Mouse (Mus musculus) small intestine, adult 2 months (tissue): ENCODE data around the gene Plcd4.

Source experiments
- CTCF ChIP-seq: fragments of 200-500 bp; IDR thresholded peaks from 2 replicates; pipeline ENCODE4 v1.5.1; 2012; ENCODE audit warnings: low read depth, mild to moderate bottlenecking, control low read depth, inconsistent platforms, low read length, moderate library complexity, mixed read lengths; ENCODE audit not compliant: insufficient replicate concordance, insufficient read length; ENCODE audit errors: extremely low read depth
- POLR2A ChIP-seq: fragments of 200-500 bp; IDR thresholded peaks from 2 replicates; pipeline ENCODE4 v1.6.1; 2012; ENCODE audit warnings: low read depth, mild to moderate bottlenecking, control low read depth, inconsistent platforms, low read length, moderate library complexity

DNA sequence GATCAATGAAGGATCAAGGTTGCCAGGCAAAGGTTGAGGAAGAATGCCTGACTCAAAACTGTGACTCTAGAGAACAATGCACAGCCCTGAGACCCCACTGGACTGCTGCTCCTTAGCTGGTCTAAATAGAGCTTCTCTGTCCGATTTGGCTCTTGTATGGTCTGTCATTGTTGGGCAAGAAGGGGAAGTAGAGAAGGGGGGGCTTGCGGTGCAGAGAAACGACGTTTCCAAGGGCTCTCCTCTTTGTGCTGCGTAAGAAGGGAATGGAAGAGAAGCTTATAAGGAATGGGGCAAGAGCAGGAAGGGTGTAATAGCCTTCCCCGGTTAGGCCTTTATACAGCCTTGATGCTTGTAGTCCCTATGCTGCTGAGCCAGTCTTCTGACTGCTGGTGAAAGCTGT is 23.1 kb downstream of the Plcd4 start:
- TF ChIP-seq POLR2A (no peak), CTCF (no peak)
